Comparison of ENCODE assay signal across 10 mouse cellular contexts in genomic region chr8:70723486-70724210, GRCm38 (mm10). TPM values are rescaled to one million over a fixed set of nuclear protein-coding genes. Genes with fewer than 3 reads are reported as not detected.
DNase-seq lines count a peak whose midpoint lies in the region; ATAC-seq and TF ChIP-seq lines count a peak whose summit lies in the region.
"Had no signal": no experiment of that assay in that cellular context is flagged by ENCODE, and none has a peak within 500 bp of the region (broad histone marks: within the 10 kb centered on the region; RNA-seq: fewer than 3 reads in every experiment).

Gene Pde4c (plus strand): TSS chr8:70723720.

- no peak within 1 kb of the TSS for H3K27ac ChIP-seq in gastrocnemius, adult 2 months
- H3K27ac ChIP-seq in ES-E14 (ENCODE audit: insufficient read depth, low read depth, low read length, poor library complexity, severe bottlenecking): no peak within 1 kb of the TSS
- H3K27ac ChIP-seq in lung, embryonic 16.5 days (ENCODE audit: low read length): no peak within 1 kb of the TSS
- H3K27ac ChIP-seq: embryonic facial prominence, embryonic 15.5 days; hindbrain, embryonic 15.5 days had no signal

- DNase-seq in gastrocnemius, adult 2 months: peak; percentile 4
- DNase-seq in gastrocnemius, postnatal 14 days: no peak
- no peak for DNase-seq in ES-E14 (ENCODE audit: low read depth, low spot score)
- peak; percentile 94 for DNase-seq in kidney, postnatal 14 days
- DNase-seq in frontal cortex, postnatal 36 days (ENCODE audit: low spot score in 2 of 2): no peak
- DNase-seq in thymus, postnatal 14 days: no peak
- no peak for DNase-seq in adrenal gland, postnatal 4 days (ENCODE audit: low spot score in 2 of 2)

- TF ChIP-seq CTCF in gastrocnemius, adult 2 months (IDR thresholded peaks at IDR 0.05): no peak

- ATAC-seq in lung, embryonic 16.5 days (ENCODE audit: low read depth): peak; percentile 34; the same call in 1 of the 2 replicates

- 0 out of 2 replicates have a peak within 1 kb of the TSS, but pooled peaks have one; percentile 18 for H3K9ac ChIP-seq in ES-E14 (ENCODE audit: insufficient read depth, low read depth, low read length, poor library complexity, severe bottlenecking)
- no peak within 1 kb of the TSS for H3K9ac ChIP-seq in lung, embryonic 16.5 days (ENCODE audit: low read length)
- H3K9ac ChIP-seq: embryonic facial prominence, embryonic 15.5 days; hindbrain, embryonic 15.5 days had no signal

- intact Hi-C loops in gastrocnemius, adult 2 months (cut with DNase I): no loop called here
- intact Hi-C loops in gastrocnemius, postnatal 14 days (cut with DNase I; ENCODE audit: low total_unique reads): loop anchor here (5.0 kb wide), 1 partner anchor 119 kb away; no protein-coding TSS in a partner anchor

- H3K4me3 ChIP-seq in gastrocnemius, adult 2 months: no peak within 1 kb of the TSS
- H3K4me3 ChIP-seq in ES-E14 (ENCODE audit: insufficient read depth in 1 of 2, low read depth in 1 of 2, low read length in 2 of 2, poor library complexity in 1 of 2, severe bottlenecking in 1 of 2): peak within 1 kb of the TSS; percentile 30 to 31; a peak in 1 of 4 replicates
- no peak within 1 kb of the TSS for H3K4me3 ChIP-seq in lung, embryonic 16.5 days (ENCODE audit: low read length)
- H3K4me3 ChIP-seq: embryonic facial prominence, embryonic 15.5 days; hindbrain, embryonic 15.5 days had no signal

- no peak within 1 kb of the TSS for H3K4me2 ChIP-seq in lung, embryonic 16.5 days (ENCODE audit: low read depth, low read length)
- H3K4me2 ChIP-seq: embryonic facial prominence, embryonic 15.5 days; hindbrain, embryonic 15.5 days had no signal

- WGBS in lung, embryonic 16.5 days: 37% methylated on average over 7 of the region's 7 CpGs

- peaks cover 0 to 6% of the 10 kb centered on the region in 2 experiments; a peak in 1 of 4 replicates for H3K4me1 ChIP-seq in ES-E14 (ENCODE audit: control insufficient read depth in 2 of 2, insufficient read depth in 2 of 2, low read length in 2 of 2, poor library complexity in 1 of 2)
- H3K4me1 ChIP-seq in lung, embryonic 16.5 days (replicated peaks; ENCODE audit: control insufficient read depth, insufficient read depth, low read length): no peaks in the 10 kb centered on the region; the same call in 1 of the 2 replicates
- H3K4me1 ChIP-seq: embryonic facial prominence, embryonic 15.5 days; hindbrain, embryonic 15.5 days had no signal

- H3K27me3 ChIP-seq in lung, embryonic 16.5 days (ENCODE audit: control insufficient read depth, insufficient read depth, low read depth, low read length): peaks cover 11% of the 10 kb centered on the region; the same call in 1 of the 2 replicates

- in situ Hi-C loops in ES-E14 (cut with MboI; ENCODE audit: low sequenced_read_pairs in 2 of 2, unreplicated experiment in 2 of 2): no loop called here

- no peaks in the 10 kb centered on the region for H3K9me3 ChIP-seq in ES-E14 (ENCODE audit: control insufficient read depth, insufficient read depth, low read depth, low read length)
- H3K9me3 ChIP-seq in lung, embryonic 16.5 days (ENCODE audit: control insufficient read depth, low read length): no peaks in the 10 kb centered on the region
- H3K9me3 ChIP-seq: embryonic facial prominence, embryonic 15.5 days; hindbrain, embryonic 15.5 days had no signal

- no peaks in the 10 kb centered on the region for H3K36me3 ChIP-seq in ES-E14 (ENCODE audit: control insufficient read depth, insufficient read depth, low read length, poor library complexity, severe bottlenecking)
- no peaks in the 10 kb centered on the region for H3K36me3 ChIP-seq in lung, embryonic 16.5 days (ENCODE audit: control insufficient read depth, insufficient read depth, low read length)
- H3K36me3 ChIP-seq: embryonic facial prominence, embryonic 15.5 days; hindbrain, embryonic 15.5 days had no signal

TF ChIP-seq in ES-E14, 5 proteins besides CTCF, POLR2A, EP300 and RAD21:
- TF ChIP-seq ZC3H11A (IDR thresholded peaks at IDR 0.05; ENCODE audit: borderline replicate concordance, low read depth, low read length) (no peak), MAFK (IDR thresholded peaks at IDR 0.05; ENCODE audit: insufficient read depth, low read depth, low read length) (no peak), HCFC1 (IDR thresholded peaks at IDR 0.05; ENCODE audit: borderline replicate concordance, insufficient read depth, low read length) (no peak), CHD2 (IDR thresholded peaks at IDR 0.05; ENCODE audit: low read depth, low read length) (no peak), ZNF384 (IDR thresholded peaks at IDR 0.05; ENCODE audit: low read depth, low read length) (no peak)

RNA-seq across cellular contexts. Expression of gene Pde4c, which starts in this region (rescaled TPM):
- total RNA-seq in gastrocnemius, adult 2 months (2021): 1 to 10 TPM; 2.4 to 3.0 TPM
- 1 to 10 TPM; 2.9 to 3.4 TPM for total RNA-seq in gastrocnemius, postnatal 14 days (2021)
- 1.6 and 4.5 TPM in 2 replicates for total RNA-seq in ES-E14 (2012; rRNA removed)
- 0.10 and 0.19 TPM in 2 replicates for polyA plus RNA-seq in lung, embryonic 16.5 days (2015; fragmentation: Nextera tagmentation; extraction: Ambion mirVana)
- total RNA-seq in adrenal gland, postnatal 4 days (2021): 1 to 10 TPM; 2.2 to 5.6 TPM

Comparison
In these comparisons a context has a peak if more than half of its experiments do, and no peak if none do; other contexts are left out.
1. DNase-seq: peak in gastrocnemius, adult 2 months (single experiment) and kidney, postnatal 14 days (single experiment); none in gastrocnemius, postnatal 14 days (single experiment), ES-E14 (single experiment), frontal cortex, postnatal 36 days (0 of 2), thymus, postnatal 14 days (single experiment) and adrenal gland, postnatal 4 days (0 of 2).
2. Peak in ATAC-seq in lung, embryonic 16.5 days; RNA of the gene not detected or under 1 TPM.
3. H3K4me3 ChIP-seq: peak in ES-E14 (2 of 2); none in gastrocnemius, adult 2 months (single experiment) and lung, embryonic 16.5 days (single experiment).